Mouse (Mus musculus) myocyte (in vitro differentiated cells): ENCODE measurements around the gene Susd3. TPM values are rescaled to one million over a fixed set of nuclear protein-coding genes. Genes with fewer than 3 reads are reported as not detected.

Experiments
- H3K27me3 ChIP-seq: one replicate; pipeline ENCODE4 v1.6.1; 2011; ENCODE audit not compliant: control insufficient read depth, insufficient read depth, insufficient read length
- H3K36me3 ChIP-seq: one replicate; pipeline ENCODE4 v1.6.1; 2011; ENCODE audit not compliant: control insufficient read depth, insufficient read depth
- H3K4me2 ChIP-seq: one replicate; pipeline ENCODE4 v1.6.1; 2011; ENCODE audit warnings: low read depth, control low read depth
- H3K4me3 ChIP-seq: one replicate; pipeline ENCODE4 v1.5.1; 2011; ENCODE audit warnings: mild to moderate bottlenecking, control low read depth, moderate library complexity
- H3K79me2 ChIP-seq: one replicate; pipeline ENCODE4 v1.6.1; 2011; ENCODE audit not compliant: control insufficient read depth, insufficient read depth
- H3ac ChIP-seq: one replicate; pipeline ENCODE4 v1.6.1; 2011; ENCODE audit not compliant: control insufficient read depth, insufficient read length
- CEBPB ChIP-seq: IDR thresholded peaks from 2 replicates; pipeline ENCODE4 v1.6.1; 2011; ENCODE audit warnings: mild to moderate bottlenecking, moderate library complexity; ENCODE audit not compliant: poor library complexity, insufficient read depth, severe bottlenecking
- E2F4 ChIP-seq: IDR thresholded peaks from one replicate; pipeline ENCODE4 v1.6.1; 2011; ENCODE audit warnings: mild to moderate bottlenecking, control low read depth, moderate library complexity; ENCODE audit not compliant: insufficient read depth
- MAX ChIP-seq: IDR thresholded peaks from one replicate; pipeline ENCODE4 v1.6.1; 2011; ENCODE audit warnings: low read depth, mild to moderate bottlenecking, control low read depth
- MYOD1 ChIP-seq, 3 experiments: IDR thresholded peaks; one replicate each; pipeline ENCODE4 v1.6.1; 2011; ENCODE audit warnings: control low read depth in 2 of 3, low read depth in 2 of 3, mild to moderate bottlenecking in 2 of 3, moderate library complexity in 1 of 3; ENCODE audit not compliant: insufficient read length in 2 of 3, control insufficient read depth in 1 of 3
- MYOG ChIP-seq, 3 experiments: IDR thresholded peaks; one replicate each; pipeline ENCODE4 v1.6.1; 2011; ENCODE audit warnings: control low read depth in 2 of 3, low read depth in 2 of 3, mild to moderate bottlenecking in 2 of 3; ENCODE audit not compliant: insufficient read length in 2 of 3, control insufficient read depth in 1 of 3, insufficient read depth in 1 of 3
- POLR2A ChIP-seq: IDR thresholded peaks from one replicate; pipeline ENCODE4 v1.6.1; 2011; ENCODE audit warnings: low read depth, mild to moderate bottlenecking, control low read depth, moderate library complexity; ENCODE audit not compliant: insufficient read length
- POLR2AphosphoS2 ChIP-seq: IDR thresholded peaks from one replicate; pipeline ENCODE4 v1.6.1; 2011; ENCODE audit warnings: low read depth, control low read depth; ENCODE audit not compliant: insufficient read length
- REST ChIP-seq: IDR thresholded peaks from one replicate; pipeline ENCODE4 v1.6.1; 2011; ENCODE audit warnings: mild to moderate bottlenecking, control low read depth, moderate library complexity; ENCODE audit not compliant: insufficient read depth, insufficient read length
- SRF ChIP-seq: IDR thresholded peaks from one replicate; pipeline ENCODE4 v1.6.1; 2011; ENCODE audit warnings: low read depth; ENCODE audit not compliant: control insufficient read depth, insufficient read length
- TCF12 ChIP-seq: IDR thresholded peaks from one replicate; pipeline ENCODE4 v1.6.1; 2011; ENCODE audit warnings: mild to moderate bottlenecking, control low read depth; ENCODE audit not compliant: poor library complexity, insufficient read depth, severe bottlenecking
- TCF3 ChIP-seq: IDR thresholded peaks from one replicate; pipeline ENCODE4 v1.6.1; 2011; ENCODE audit warnings: low read depth, control low read depth; ENCODE audit not compliant: insufficient read length
- USF1 ChIP-seq: IDR thresholded peaks from one replicate; pipeline ENCODE4 v1.6.1; 2011; ENCODE audit warnings: low read depth, mild to moderate bottlenecking, control low read depth, moderate library complexity
- polyA plus RNA-seq: library from polyadenylated mRNA; unstranded; fragments of >200 nt; fragmentation: generic; extraction: Trizol; gene quantifications from one replicate; pipeline ENCODE4 v1.2.1, GENCODE M21; 2012; ENCODE audit warnings: missing spikeins

Susd3 gene
- polyA plus RNA-seq, 1 experiment = 2.2 TPM

DNA sequence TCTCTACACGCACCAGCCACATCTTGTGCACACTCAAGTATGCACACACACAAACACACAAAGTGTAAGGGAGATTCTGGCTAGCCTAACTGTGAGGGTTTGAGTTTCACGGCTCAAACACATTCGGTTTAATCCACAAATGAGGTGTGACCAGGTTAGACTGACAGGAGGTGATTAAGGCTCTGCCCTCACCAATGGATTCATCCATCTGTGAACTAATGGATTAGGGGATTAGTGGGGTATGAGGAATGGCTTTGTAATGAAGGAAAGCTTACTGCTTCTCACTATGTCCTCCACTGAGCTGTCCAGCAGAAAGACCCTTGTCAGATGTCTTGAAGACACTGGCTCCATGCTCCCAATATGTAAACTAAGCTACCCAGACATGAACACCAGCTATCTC lies 29.9 kb downstream of the Susd3 start:
- no peaks in the 10 kb centered on the region for H3K36me3 ChIP-seq
- TF ChIP-seq E2F4 (no peak), POLR2A (no peak), MYOG (IDR thresholded peaks at IDR 0.05; ENCODE audit: control insufficient read depth in 1 of 3, insufficient read depth in 1 of 3, insufficient read length in 2 of 3, low read depth in 2 of 3) (no peak), USF1 (no peak), MYOD1 (IDR thresholded peaks at IDR 0.05; ENCODE audit: control insufficient read depth in 1 of 3, insufficient read length in 2 of 3, low read depth in 2 of 3) (no peak), POLR2AphosphoS2 (no peak), MAX (no peak), CEBPB (no peak), SRF (no peak), TCF3 (no peak)
- no peaks in the 10 kb centered on the region for H3K27me3 ChIP-seq
- H3K79me2 ChIP-seq = no peaks in the 10 kb centered on the region
- H3K4me3 ChIP-seq = no peak overlapping the region
- H3K4me2 ChIP-seq = no peak overlapping the region
- no peak overlapping the region for H3ac ChIP-seq

DNA sequence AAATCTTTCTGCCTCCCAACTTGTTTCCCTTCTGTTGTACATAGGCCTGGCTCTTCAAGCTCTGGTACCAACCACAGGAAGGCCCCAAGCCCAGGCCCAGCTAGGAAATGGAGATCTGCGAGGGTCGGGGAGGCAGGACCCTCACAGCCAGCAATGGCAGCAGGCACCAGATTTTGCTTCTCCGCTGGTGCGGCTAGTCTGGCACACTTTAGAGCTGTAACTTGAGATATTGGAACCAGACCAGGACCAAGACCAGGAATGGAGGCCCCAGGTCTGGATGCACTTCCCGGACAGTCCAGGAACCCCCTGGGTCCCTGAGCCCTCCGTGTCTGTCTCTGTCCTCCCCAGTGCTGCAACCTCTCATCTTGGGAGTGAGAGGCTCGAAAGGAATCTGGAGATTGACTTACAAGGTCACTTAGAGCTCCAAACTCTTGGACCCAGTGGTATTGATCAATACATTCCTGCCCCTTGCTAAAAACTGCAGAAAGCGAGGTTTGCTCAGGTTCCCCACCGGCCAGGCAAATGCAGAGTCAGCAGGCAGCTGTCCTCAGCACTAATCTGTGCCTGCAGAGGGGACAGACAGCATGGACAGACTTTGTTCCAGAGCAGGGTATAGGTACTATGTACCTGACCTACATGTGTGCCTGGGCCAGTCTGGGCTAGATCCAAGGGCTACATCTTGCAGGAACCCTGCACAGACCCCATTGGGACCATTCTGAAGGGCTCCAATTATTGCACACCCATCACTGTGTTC lies 31.5 kb downstream of the Susd3 start:
- H3K79me2 ChIP-seq = peaks cover 10% of the 10 kb centered on the region
- no peak overlapping the region for H3ac ChIP-seq
- H3K4me3 ChIP-seq = peak overlapping the region; percentile 43
- no peak overlapping the region for H3K4me2 ChIP-seq
- H3K36me3 ChIP-seq = no peaks in the 10 kb centered on the region
- H3K27me3 ChIP-seq = no peaks in the 10 kb centered on the region
- TF ChIP-seq REST = no peak
- no peak for TF ChIP-seq POLR2AphosphoS2
- TF ChIP-seq TCF3 = no peak
- TF ChIP-seq TCF12 = no peak
- TF ChIP-seq MYOD1 (IDR thresholded peaks at IDR 0.05; ENCODE audit: control insufficient read depth in 1 of 3, insufficient read length in 2 of 3, low read depth in 2 of 3) = no peak
- no peak for TF ChIP-seq E2F4
- TF ChIP-seq MAX = no peak
- TF ChIP-seq SRF = no peak
- TF ChIP-seq CEBPB = no peak
- no peak for TF ChIP-seq USF1
- TF ChIP-seq POLR2A = no peak
- no peak for TF ChIP-seq MYOG (IDR thresholded peaks at IDR 0.05; ENCODE audit: control insufficient read depth in 1 of 3, insufficient read depth in 1 of 3, insufficient read length in 2 of 3, low read depth in 2 of 3)

DNA sequence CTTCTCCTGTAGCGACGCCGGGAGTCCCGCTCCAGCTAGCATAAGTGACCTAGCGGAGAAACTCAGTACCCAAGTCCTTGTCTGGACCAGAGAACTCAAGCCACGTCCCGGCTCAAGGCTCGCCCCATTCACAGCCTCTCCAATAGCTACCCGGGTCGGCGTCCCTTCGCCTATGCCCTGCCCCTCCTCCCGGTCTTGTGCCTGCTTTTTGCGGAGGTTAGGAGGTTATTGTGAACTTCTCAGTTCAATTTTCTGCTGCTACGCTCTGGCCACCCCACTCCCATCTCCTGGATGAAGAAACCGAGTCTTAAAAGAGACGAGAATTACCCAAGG lies 32.3 kb downstream of the Susd3 start:
- Histone ChIP-seq H3K27me3 (no peaks in the 10 kb centered on the region), H3ac (peak overlapping the region; percentile 63)
- TF ChIP-seq CEBPB (no peak), SRF (no peak), E2F4 (no peak), MYOG (IDR thresholded peaks at IDR 0.05; ENCODE audit: control insufficient read depth in 1 of 3, insufficient read depth in 1 of 3, insufficient read length in 2 of 3, low read depth in 2 of 3) (no peak), MAX (no peak)

DNA sequence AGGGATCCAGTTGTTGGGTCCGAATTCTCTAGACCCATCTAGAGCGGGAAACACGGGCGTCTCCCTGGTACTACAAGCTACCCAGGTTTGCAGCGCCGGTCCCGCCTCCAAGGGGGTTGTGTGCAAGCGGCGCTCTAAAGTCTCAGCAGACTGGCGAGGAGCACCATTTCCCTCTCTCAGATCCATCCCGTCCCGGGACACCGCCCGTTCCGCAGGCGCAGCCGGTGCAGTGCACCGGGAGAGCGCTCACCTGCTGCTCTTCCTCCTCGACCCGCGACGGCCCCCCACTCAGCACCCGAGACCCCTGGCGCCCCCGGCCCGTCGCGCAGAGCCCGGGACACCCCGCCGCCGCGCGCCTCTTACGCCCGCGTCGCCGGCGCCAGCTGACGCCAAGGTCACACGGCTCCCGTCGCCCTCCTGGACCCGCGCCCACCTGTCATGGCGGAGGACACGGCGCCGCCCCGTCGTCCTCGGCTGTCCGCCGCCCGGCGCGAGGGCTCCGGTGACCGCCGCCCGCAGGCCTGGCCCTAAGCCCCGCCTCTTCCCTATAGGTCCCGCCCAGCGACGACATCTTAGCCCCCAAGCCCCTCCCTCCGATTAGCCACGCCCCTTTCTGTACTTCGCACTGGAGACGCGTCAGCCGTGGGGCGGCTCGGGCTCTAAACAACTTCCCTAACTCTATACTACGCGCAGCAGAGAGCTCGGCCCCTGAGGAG lies 32.8 kb downstream of the Susd3 start, which contains the start of gene Card19:
TSS of gene Card19 (minus strand) at position 534 of the 716 bp plus-strand sequence.
- TF ChIP-seq REST (no peak), POLR2AphosphoS2 (peak; percentile 85), TCF3 (peak; percentile 16), MYOD1 (IDR thresholded peaks at IDR 0.05; ENCODE audit: control insufficient read depth in 1 of 3, insufficient read length in 2 of 3, low read depth in 2 of 3) (peak in 2 of 3 experiments; percentile 64 to 86), MYOG (IDR thresholded peaks at IDR 0.05; ENCODE audit: control insufficient read depth in 1 of 3, insufficient read depth in 1 of 3, insufficient read length in 2 of 3, low read depth in 2 of 3) (peak in 2 of 3 experiments; percentile 74 to 76), TCF12 (no peak), POLR2A (peak; percentile 90)
- Histone ChIP-seq H3K4me3 (peak within 1 kb of the TSS; percentile 43), H3ac (peak within 1 kb of the TSS; percentile 63)

More for the DNA sequence above, 32.3 kb downstream of the Susd3 start:
- Histone ChIP-seq H3K36me3 (no peaks in the 10 kb centered on the region), H3K79me2 (peaks cover 12% of the 10 kb centered on the region), H3K4me2 (peak overlapping the region; percentile 87), H3K4me3 (peak overlapping the region; percentile 43)

DNA sequence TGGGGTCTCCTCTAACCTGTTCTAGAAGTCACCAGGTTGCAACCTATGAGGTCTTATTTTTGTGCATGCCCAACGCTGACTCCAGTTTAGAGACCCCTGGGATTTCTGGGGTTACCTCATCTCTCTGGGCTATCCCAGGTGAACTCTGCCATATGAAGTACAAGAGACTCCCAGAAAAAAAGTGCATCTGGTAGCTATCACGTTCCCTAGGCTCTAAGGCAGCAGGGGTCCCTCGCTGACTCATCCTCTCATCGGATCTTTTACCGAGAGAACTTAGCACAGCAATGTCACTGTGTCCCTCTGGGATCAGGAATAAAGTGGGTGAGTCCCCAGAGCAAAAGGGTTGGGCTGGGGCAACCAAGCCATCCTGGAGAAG lies 33.4 kb downstream of the Susd3 start:
- Histone ChIP-seq H3ac (peak overlapping the region; percentile 63), H3K36me3 (no peaks in the 10 kb centered on the region), H3K27me3 (no peaks in the 10 kb centered on the region), H3K79me2 (peaks cover 17% of the 10 kb centered on the region), H3K4me3 (peak overlapping the region; percentile 43), H3K4me2 (peak overlapping the region; percentile 92)
- TF ChIP-seq CEBPB (no peak), MYOD1 (IDR thresholded peaks at IDR 0.05; ENCODE audit: control insufficient read depth in 1 of 3, insufficient read length in 2 of 3, low read depth in 2 of 3) (no peak), MAX (no peak), SRF (no peak), USF1 (no peak), POLR2AphosphoS2 (no peak), TCF12 (no peak), POLR2A (no peak), E2F4 (no peak)

More for the DNA sequence above, 32.8 kb downstream of the Susd3 start, which contains the start of gene Card19:
- Histone ChIP-seq H3K27me3 (no peaks in the 10 kb centered on the region), H3K36me3 (no peaks in the 10 kb centered on the region), H3K4me2 (peak within 1 kb of the TSS; percentile 92), H3K79me2 (peaks cover 12% of the 10 kb centered on the region)
